Mouse (Mus musculus) thymus, postnatal 36 days (tissue): Measurements from ENCODE around the gene Pard3.

Experiments
- DNase-seq, 2 experiments: peaks; one replicate each; pipeline ENCODE4 v3.0.0; 2022; ENCODE audit warnings: mixed read lengths in 2 of 2

Pard3 gene

DNA sequence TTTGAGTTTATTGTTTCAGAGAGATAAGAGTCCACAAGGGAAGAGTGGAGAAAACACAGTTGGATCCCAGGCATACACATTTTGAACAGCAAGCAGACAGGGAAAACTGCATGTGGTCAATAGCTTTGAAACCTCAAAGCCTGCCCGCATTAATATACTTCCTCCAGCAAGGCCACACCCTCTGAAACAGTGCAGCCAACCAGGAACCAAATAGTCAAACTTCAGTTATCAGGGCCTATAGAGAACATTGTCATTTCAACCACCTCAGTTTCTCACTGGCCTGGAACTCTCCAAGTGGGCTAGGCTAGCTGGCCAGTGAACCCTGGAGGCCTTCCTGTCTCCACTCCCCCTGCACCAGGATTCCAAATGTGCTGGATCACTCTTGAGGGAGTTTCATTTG is 442.6 kb downstream of the Pard3 start:
- no peak for DNase-seq

DNA sequence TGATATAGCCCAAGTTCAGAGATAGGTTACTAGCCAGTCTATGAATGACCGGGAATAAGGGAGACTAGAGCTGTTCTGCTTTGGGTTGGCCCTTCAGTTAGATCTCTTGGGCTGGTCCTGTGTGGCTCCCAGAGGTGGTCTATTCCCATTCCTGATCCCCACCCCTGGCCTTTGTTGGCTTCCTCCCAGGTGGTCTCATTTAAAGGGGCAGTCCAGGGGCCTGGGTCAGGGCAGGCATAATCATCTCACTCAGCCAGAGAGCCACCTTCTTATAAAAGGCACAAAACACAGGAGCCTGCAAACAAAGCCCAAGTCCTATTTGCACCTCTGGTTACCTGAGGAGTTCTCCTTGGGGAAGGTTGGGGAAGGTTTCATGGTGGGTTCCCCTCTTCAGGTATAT is 447.6 kb downstream of the Pard3 start:
- DNase-seq, result no peak

DNA sequence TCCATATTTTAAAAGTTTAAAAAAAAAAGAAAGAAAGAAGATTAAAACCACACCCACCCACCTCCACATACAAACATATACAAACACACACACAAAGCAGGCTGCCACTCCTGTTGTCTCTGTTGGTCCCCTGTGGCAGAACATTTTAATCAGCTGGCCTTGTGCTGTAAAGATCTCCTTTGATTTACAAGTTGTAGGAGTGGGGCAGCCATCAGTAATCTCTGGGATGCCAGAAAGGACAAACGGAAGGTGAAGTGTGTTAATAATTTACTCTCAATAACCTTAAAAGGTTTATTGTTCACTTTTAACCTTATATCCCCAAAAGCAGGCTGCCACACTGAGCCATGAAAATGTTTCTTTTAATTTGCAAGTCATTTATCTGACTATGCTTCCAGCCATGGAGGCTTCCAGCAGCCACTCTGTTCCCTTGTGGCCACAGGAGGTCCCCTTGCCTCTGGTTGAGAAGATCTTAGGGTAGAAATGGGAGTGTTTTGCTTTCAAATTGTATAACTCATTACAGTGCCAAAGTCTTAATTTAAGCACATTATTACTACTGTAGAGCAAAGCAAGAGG is 448.4 kb downstream of the Pard3 start:
- no peak for DNase-seq

DNA sequence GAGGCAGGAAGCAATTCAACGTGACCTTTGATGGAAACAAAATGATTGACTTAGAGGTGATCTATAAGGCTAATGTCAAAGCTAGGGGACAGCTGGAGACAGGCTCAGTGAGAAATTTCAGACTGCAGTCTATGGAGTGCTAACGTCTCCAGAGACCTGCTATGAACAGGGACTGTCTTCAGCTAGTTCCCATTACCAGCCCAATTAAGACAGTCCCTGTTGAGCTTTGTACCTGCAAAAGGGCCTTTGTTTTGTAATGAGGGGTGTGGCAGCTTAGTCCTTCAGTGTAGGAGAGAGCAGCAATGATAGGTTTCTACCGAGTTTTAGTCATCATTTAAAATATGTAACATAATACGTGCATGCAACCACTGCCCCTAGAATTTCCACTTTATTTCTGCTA is 448.9 kb downstream of the Pard3 start:
- no peak for DNase-seq

- DNase-seq, result peak in 1 of 2 experiments; percentile 22
These were observed 451.4 kb downstream of the Pard3 start for GRCm38 (mm10) chr8:127514810-127515735.

- DNase-seq, result peak; percentile 17 to 25
These were observed 452.4 kb downstream of the Pard3 start for GRCm38 (mm10) chr8:127516043-127516442.

- no peak for DNase-seq
These were observed 462.0 kb downstream of the Pard3 start for GRCm38 (mm10) chr8:127525673-127526072.

DNA sequence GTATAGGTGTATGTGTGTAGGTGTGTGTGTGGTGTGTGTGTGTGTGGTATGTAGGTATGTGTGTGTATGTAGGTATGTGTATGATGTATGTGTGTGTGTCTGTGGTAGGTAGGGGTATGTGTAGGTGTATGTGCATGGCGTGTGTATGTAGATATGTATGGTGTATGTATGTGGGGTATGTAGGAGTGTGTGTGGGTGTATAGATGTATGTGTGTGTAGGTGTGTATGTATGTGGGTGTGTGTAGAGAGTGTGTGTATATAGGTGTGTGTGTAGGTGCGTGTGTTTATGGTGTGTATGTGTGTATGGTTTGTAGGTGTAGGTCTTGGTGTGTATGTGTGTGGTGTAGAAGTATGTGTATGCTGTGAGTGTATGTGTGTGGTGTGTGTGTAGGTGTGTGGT is 464.6 kb downstream of the Pard3 start:
- DNase-seq, result no peak

DNA sequence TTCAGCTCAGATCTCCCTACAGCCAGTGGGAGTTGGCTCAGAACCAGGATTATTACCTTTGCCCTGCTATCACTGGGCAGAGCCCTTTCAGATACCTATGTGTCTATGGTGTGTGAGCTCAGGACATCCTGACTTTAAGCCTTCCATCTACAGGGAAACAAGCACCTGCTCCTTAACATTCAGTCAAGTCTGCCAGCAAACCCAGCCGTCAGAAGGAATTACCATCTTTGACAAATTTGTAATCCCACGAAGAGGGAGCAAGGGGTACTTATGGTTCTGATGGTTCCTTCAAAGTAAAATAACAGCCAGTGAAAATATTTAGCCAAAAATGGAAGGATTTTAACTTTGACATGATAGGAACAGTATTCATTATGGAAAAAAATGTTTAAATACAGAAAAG is 466.1 kb downstream of the Pard3 start:
- DNase-seq, result no peak

DNA sequence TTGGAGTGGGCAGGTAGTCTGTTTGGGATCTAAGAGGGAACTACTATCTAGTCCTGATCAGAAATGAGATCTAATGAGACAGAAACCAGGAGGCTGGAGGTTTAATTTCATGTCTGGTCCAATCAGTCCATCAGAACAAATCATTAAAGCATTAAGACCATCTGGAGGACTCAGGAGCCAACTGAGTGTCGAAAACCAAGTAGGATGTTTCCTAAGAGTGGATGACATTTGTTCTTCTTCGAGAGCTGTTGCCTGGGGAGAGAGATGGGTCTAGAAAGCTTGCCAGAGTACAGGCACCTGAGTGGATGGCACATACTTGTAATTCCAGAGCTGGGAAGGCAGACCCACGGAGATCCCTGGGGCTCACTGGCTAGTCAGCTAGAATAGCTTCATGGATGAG is 468.2 kb downstream of the Pard3 start:
- no peak for DNase-seq

DNA sequence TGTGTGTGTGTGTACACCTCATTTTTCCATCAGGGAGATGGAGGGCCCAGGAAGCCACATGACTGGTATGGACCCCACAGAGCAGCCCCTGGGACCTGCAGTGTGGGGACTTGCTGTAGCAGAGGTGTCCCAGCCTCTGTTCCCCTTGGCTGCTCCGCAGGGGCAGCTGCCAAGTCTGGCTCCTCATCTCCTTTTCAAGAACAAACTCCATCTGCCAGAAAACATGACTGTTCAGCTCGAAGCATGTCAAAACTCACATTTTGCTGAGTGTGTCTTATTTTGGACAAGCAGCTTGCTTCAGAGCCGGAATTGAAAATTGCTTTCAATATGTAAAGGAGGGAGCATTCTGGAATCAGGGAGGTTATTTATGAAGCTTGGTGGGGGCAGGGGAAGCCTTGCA is 471.1 kb downstream of the Pard3 start:
- DNase-seq, result no peak

DNA sequence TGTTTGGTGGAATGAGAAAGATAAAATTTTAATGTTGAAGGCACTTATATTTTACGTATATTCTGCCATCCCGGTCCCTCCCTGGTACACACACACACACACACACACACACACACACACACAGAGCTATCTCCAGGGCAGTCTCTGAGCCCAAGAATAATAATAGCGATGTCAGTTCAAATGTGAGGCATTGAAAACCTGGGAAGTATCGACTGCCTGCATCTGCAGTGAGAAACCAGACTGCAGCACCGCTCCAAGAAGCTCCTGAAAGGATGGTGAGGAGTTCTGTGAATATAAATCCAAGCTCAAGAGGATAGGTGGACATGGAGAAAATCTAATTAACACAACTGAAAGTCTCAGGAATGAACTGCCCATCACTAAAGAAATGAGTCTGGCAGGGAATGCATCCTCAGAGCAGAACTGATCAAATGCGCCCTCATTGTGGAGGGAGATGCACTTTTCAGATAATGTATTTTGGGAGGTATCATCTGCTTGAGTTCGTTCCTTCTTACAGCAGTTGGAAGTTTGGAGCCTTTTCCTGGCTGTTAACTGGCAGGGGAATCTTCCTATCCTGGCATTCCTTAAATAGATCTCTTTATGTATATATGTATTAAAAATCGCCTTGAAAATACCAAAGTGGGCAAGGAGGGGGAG is 471.6 kb downstream of the Pard3 start:
- DNase-seq, result no peak

GRCm38 (mm10) chr8:127535846-127536220 is 472.1 kb downstream of the Pard3 start:
- no peak for DNase-seq

DNA sequence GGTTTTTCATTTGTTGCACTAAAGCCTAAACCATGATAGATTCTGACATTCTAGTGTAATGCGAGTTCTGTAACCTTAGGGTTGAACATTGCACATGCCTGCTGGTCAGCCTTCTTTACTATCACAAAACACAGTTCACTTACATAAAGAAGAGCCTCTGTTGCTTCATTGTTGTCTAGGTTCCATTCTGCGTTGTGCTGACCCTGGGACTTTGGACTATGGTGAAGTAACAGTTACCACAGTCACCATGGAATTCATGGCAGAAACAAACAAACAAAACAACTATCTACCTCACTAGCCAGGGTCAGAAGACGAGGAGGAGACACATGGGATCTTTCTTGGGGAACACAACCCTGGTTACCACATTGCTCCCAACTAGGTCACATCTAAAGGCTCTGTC is 476.1 kb downstream of the Pard3 start:
- no peak for DNase-seq

GRCm38 (mm10) chr8:127540273-127540672 is 476.6 kb downstream of the Pard3 start:
- DNase-seq, result no peak

GRCm38 (mm10) chr8:127542162-127542561 is 478.5 kb downstream of the Pard3 start:
- DNase-seq, result no peak

GRCm38 (mm10) chr8:127543676-127544075 is 480.0 kb downstream of the Pard3 start:
- no peak for DNase-seq

- DNase-seq, result no peak
These were observed 482.5 kb downstream of the Pard3 start for GRCm38 (mm10) chr8:127546161-127546560.

DNA sequence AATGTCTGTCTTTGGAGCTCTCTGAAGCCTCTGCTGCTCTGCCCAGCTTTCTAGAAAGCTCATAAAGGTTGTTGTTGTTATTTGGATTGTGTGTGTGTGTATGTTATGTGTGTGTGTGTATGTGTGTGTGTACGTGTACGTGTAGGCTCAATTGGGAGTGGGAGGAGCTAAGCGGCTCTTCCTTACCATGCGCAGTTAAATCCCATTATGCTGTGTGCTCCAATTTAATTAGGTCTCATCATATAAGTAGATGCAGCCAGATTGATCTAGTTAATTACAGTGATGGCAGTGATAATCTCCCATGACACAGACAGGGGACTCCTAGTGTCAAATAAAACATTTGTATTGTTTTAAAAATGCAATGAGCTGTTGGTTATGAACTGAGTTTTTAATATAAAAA is 487.2 kb downstream of the Pard3 start:
- no peak for DNase-seq

DNA sequence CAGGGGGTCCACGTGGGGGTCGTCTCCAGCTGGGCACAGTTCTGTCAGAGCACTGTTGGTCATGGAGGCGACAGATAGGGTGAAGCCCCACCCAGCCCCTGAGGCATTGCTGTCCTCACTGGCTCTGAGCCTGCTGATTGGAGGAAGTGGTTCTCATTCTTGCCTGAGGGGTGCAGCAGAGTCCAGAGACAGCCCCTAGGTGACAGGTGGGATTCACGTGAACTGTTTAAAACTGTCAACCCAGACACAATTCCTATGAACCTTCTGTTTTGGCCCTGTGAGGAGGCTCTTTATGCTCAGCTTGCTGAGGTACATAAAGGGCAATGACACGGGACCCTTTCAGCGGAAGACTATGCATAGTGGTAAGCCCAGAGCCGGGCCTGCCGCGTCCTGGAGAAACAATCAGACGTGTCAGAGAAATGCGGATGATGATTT is 488.5 kb downstream of the Pard3 start:
- peak in 1 of 2 experiments; percentile 25 for DNase-seq

GRCm38 (mm10) chr8:127552836-127553235 is 489.1 kb downstream of the Pard3 start:
- no peak for DNase-seq

- DNase-seq, result no peak
These were observed 489.9 kb downstream of the Pard3 start for GRCm38 (mm10) chr8:127553582-127553981.

- DNase-seq, result no peak
These were observed 492.1 kb downstream of the Pard3 start for GRCm38 (mm10) chr8:127555795-127556194.

- no peak for DNase-seq
These were observed 493.3 kb downstream of the Pard3 start for GRCm38 (mm10) chr8:127556964-127557363.
